Mouse (Mus musculus): ENCODE results near the gene Brsk2.

Gene Brsk2

DNA sequence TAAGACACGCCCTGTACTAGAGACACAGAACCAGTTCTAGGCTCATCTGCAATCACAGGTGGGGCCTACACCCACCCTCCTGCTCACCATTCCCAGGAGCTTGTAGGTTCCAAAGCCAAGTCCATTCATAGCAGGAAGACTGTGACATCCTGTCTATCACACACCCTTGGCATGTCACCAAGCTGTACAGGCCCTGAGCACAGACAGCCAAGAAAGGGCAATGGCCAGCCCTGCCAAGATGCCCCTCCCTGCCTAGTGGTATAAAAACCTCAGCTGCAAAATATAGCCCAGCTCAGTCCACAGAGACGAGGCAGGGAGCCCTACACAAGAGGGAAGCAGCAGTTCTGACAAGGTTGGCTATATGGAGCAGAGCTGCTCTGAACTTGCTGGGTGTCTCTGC lies 84.6 kb downstream of the Brsk2 start:
- DNase-seq (ENCODE audit: low spot score) = no peak

DNA sequence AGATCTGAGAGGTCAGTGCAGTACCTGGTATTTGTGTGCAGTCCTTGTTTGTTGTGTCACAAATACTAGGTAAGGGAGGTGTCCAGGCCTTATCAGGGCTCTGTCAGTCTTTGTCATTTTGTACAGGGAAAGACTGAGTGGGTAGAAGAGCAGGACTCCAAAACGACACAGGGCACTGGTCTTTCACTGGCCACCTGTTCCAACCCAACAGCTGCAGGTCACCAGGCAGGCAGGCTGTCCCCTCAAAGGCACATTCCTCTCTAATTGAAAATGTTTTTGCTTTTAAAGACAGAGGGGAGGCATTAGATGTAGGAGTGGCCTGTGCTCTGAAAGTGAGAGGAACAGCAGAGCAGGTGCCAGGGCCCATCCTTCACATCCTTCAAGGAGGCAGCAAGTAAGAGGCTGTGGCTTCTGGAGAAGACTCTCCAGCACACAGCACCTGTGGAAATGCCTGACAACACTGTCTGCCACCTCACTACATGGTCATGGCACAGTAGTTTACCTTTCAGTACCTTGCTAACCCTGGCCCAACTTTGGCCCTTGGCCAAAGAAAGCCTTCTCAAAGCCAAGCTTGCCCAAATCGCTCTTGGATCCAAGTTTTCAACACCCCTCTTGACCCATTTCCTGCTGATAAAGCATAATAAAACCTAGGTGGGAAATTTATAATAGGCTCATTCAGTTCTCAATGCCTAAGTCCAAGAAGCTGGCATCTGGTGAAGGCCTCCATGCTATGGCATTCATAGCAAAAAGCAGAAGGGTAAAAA lies 85.7 kb downstream of the Brsk2 start:
- no peak for DNase-seq (ENCODE audit: low spot score)

GRCm38 (mm10) chr7:142037553-142038170 lies 88.1 kb downstream of the Brsk2 start:
- peak; percentile 50 for DNase-seq (ENCODE audit: low spot score)

- DNase-seq (ENCODE audit: low spot score) = no peak
Observed at GRCm38 (mm10) chr7:142040756-142041155, 91.2 kb downstream of the Brsk2 start.

DNA sequence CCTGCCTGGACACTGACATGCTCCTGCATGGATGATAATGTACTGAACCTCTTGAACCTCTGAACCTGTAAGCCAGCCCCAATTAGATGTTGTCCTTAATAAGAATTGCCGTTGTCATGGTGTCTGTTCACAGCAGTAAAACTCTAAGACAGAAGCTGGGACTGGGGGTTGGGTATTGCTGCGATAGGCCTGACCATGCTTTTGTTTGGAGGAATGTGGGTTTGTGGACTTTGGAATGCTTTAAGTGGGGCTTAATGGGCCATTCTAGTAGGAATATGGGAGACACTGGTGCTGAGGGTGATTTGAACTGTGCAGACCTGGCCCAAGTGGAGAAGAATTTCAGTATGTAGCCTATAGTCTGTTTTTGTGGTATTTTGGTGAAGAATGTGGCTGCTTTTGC lies 95.8 kb downstream of the Brsk2 start:
- no peak for DNase-seq (ENCODE audit: low spot score)

DNA sequence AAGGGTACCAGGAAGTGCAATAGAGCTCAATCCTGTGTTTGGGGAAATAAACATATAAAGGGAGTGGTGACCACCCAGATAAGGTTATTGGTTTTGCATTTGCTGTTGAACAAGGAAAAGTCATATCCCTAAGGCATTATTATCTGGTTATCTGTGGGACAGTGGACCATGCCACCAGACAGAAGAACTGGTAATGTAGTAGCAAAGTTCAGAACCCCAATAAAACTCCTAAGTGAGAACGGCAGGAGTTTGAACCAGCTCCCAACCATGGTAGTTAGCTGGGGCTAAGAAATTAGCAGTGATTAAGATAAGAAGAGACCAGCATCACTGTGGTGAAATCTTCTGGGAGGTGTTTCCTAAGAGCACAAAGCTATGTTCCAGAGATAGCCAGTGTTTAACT lies 96.4 kb downstream of the Brsk2 start:
- DNase-seq (ENCODE audit: low spot score) = no peak

GRCm38 (mm10) chr7:142050536-142050935 lies 101.0 kb downstream of the Brsk2 start:
- no peak for DNase-seq (ENCODE audit: low spot score)

Data from MN1 (cell line).